Mouse (Mus musculus) layer of hippocampus, postnatal 36 days (tissue): ENCODE data around the gene Engase. TPM values are rescaled to one million over a fixed set of nuclear protein-coding genes. Genes with fewer than 3 reads are reported as not detected.

ENCODE experiments used
- DNase-seq, 2 experiments: peaks; one replicate each; pipeline ENCODE4 v3.0.0; 2022
- total RNA-seq, 2 experiments: library from RNA; stranded (reverse); gene quantifications; 2 replicates each; pipeline ENCODE4 v1.2.3; 2021

The Engase gene
- total RNA-seq, 2 experiments from 2014 or later, result 15.2 to 15.5 TPM

- DNase-seq, result no peak
Measured at GRCm38 (mm10) chr11:118534382-118535092, 57.9 kb downstream of the Engase start.

DNA sequence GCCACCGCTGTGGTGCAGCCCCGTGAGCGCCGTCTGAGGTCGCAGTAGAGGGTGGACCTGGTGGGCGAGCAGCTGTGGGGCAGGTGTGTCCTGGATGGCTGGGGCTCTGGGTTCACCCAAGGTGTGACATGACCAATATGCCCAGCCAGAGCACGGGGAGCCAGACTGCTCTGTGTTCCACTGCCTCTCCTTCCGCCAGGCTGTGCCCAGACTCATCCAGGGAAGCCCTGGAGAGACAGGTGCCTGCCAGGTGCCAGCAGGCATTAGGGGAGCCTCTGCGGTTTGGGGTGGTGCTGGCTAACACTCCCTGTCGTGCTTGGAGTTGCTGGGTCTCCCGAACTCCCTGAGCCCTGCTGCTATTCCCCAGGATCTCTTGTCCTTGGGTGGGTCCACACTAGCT, 61.4 kb downstream of the Engase start:
- no peak for DNase-seq

Other genes with a start within 250 kb of the Engase start
- gene Cyth1, start 228.2 kb upstream of the Engase start, total RNA-seq, result 100 to 1,000 TPM in 1 of 2 experiments, 10 to 100 TPM in 1; 84.3 to 103 TPM
- 10 to 100 TPM; 22.5 to 25.5 TPM for gene Usp36, start 186.6 kb upstream of the Engase start, total RNA-seq
- gene Cep295nl, start 134.3 kb upstream of the Engase start, total RNA-seq, result 1 to 10 TPM; 1.2 to 1.4 TPM
- gene Timp2, start 121.1 kb upstream of the Engase start, total RNA-seq, result 100 to 1,000 TPM; 187 to 191 TPM
- gene Lgals3bp, start 74.7 kb upstream of the Engase start, total RNA-seq, result 10 to 100 TPM; 17.1 to 17.3 TPM
- gene Cant1, start 57.7 kb upstream of the Engase start, total RNA-seq, result 10 to 100 TPM; 39.9 TPM
- 1 to 10 TPM; 2.2 to 2.7 TPM for gene C1qtnf1, start 48.6 kb upstream of the Engase start, total RNA-seq